Mouse (Mus musculus) brain, embryonic 14.5 days (tissue): ENCODE measurements around the gene Gm17087.

Experiments used
- CTCF ChIP-seq: fragments of 200-500 bp; IDR thresholded peaks from 2 replicates; pipeline ENCODE4 v1.5.1; 2012; ENCODE audit warnings: inconsistent platforms, mild to moderate bottlenecking, moderate library complexity, borderline replicate concordance; ENCODE audit not compliant: insufficient read depth, insufficient read length; ENCODE audit errors: extremely low read depth
- POLR2A ChIP-seq: fragments of 200-500 bp; IDR thresholded peaks from 2 replicates; pipeline ENCODE4 v1.6.1; 2012; ENCODE audit warnings: mild to moderate bottlenecking, inconsistent platforms, borderline replicate concordance; ENCODE audit not compliant: poor library complexity, insufficient read depth, insufficient read length, severe bottlenecking; ENCODE audit errors: extremely low read depth

- TF ChIP-seq CTCF (no peak), POLR2A (no peak)
Observed at GRCm38 (mm10) chr17:8562886-8563280, 3.9 kb downstream of the Gm17087 start.
